Mouse (Mus musculus) neural tube, embryonic 14.5 days (tissue): Measurements from ENCODE around the gene Il2rb. TPM values are rescaled to one million over a fixed set of nuclear protein-coding genes. Genes with fewer than 3 reads are reported as not detected.

Experiments
- ATAC-seq: fragments of 200-750 bp; cut with Nextera tagmentation; 2 replicates; pipeline ENCODE4 v1.8.0; 2017; ENCODE audit warnings: low read depth, mild to moderate bottlenecking, moderate TSS enrichment, moderate library complexity
- H3K27ac ChIP-seq: fragments of 300-500 bp; sonication (generic); 2 replicates; pipeline ENCODE4 v1.5.1; 2014; ENCODE audit warnings: low read depth, mild to moderate bottlenecking, control low read depth, low read length, moderate library complexity, mixed read lengths
- H3K27me3 ChIP-seq: fragments of 300-500 bp; sonication (generic); 2 replicates; pipeline ENCODE4 v1.6.1; 2014; ENCODE audit warnings: low read length; ENCODE audit not compliant: control insufficient read depth, insufficient read depth
- H3K36me3 ChIP-seq: fragments of 300-500 bp; sonication (generic); 2 replicates; pipeline ENCODE4 v1.6.1; 2014; ENCODE audit warnings: low read length, mixed read lengths; ENCODE audit not compliant: control insufficient read depth, insufficient read depth
- H3K4me1 ChIP-seq: fragments of 300-500 bp; sonication (generic); 2 replicates; pipeline ENCODE4 v1.6.1; 2014; ENCODE audit warnings: low read length; ENCODE audit not compliant: control insufficient read depth, insufficient read depth
- H3K4me2 ChIP-seq: fragments of 300-500 bp; sonication (generic); 2 replicates; pipeline ENCODE4 v1.6.1; 2014; ENCODE audit warnings: mild to moderate bottlenecking, low read depth, low read length, control low read depth
- H3K4me3 ChIP-seq: fragments of 300-500 bp; sonication (generic); 2 replicates; pipeline ENCODE4 v1.5.1; 2014; ENCODE audit warnings: low read depth, low read length, control low read depth, mixed read lengths
- H3K9ac ChIP-seq: fragments of 300-500 bp; sonication (generic); replicated peaks from 2 replicates; pipeline ENCODE4 v1.6.1; 2014; ENCODE audit warnings: low read depth, mild to moderate bottlenecking, control low read depth, low read length, mixed read lengths
- H3K9me3 ChIP-seq: fragments of 300-500 bp; sonication (generic); 2 replicates; pipeline ENCODE4 v1.6.1; 2016; ENCODE audit warnings: low read length; ENCODE audit not compliant: control insufficient read depth
- WGBS: fragments of 180-500 bp; shearing (Covaris S2); extraction: QIAGEN DNeasy Blood & Tissue Kit; methylation state at CpG from one replicate; pipeline ENCODE4 v1.1.7; 2014; 5-methylcytosine and 5-hydroxymethylcytosine counted together
- polyA plus RNA-seq: library from polyadenylated mRNA; unstranded; fragments of >200 nt; fragmentation: Nextera tagmentation; extraction: Ambion mirVana; gene quantifications from 2 replicates; pipeline ENCODE4 v1.2.1, GENCODE M21; 2014

The Il2rb gene
- polyA plus RNA-seq, 1 experiment from 2014 or later: 0.11 TPM

DNA sequence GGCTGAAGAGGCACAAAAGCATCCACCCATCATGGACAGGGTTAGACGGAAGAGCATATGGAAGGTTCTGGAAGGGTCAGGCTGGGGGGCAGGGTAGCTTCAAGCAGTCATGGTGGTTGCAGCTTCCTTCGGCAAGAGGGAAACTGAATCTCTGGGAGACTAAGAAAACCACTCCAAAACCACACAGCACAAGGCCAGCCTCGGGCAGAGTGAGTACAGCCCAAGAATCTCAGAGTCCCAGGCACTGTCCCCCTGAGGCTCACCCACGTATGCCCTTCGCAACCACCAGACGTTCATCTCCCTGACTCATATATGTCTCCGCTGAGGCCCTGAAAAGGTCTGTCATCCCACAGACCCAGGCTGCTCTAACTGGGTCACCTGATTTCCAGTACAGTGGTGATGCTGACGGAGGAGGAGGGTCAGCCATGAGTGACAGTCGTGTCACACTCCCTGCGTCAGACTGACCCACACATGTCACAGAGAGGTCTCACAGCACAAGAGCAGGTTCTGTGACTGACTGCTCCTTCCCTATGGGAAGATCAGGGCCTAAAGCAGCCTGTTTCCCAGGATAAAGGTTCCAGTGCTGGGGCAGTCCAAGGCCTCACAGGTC, 1.6 kb downstream of the Il2rb start:
- Histone ChIP-seq H3K4me1 (no peaks in the 10 kb centered on the region), H3K4me2 (no peak overlapping the region), H3K27me3 (no peaks in the 10 kb centered on the region), H3K36me3 (no peaks in the 10 kb centered on the region), H3K9ac (no peak overlapping the region), H3K4me3 (no peak overlapping the region), H3K9me3 (no peaks in the 10 kb centered on the region), H3K27ac (no peak overlapping the region)
- no peak for ATAC-seq
- WGBS: 82% methylated on average over 10 of the region's 10 CpGs

DNA sequence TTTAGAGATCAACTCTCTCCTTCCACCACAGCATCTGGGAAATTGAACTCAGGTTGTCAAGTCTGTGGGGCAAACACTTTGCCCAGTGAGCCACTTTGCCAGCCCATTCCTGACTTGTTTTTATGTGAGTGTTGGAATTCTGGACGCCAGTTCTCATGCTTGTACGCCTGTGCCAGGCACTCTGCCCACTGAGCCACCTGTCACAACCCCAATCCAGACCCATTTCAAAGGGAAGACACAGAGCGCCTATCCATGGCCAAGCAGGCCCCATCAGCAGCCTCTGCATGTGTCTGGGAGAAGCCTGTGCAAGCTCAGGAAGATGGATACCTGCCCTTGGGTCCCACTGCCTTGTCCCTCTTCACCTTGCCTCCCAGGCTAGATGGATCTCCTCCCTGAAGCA, 3.8 kb downstream of the Il2rb start:
- H3K4me3 ChIP-seq: no peak overlapping the region
- H3K36me3 ChIP-seq: no peaks in the 10 kb centered on the region
- no peak for ATAC-seq
- no peaks in the 10 kb centered on the region for H3K27me3 ChIP-seq
- H3K4me2 ChIP-seq: no peak overlapping the region
- no peak overlapping the region for H3K9ac ChIP-seq
- WGBS: 90% methylated on average over 3 of the region's 3 CpGs
- no peaks in the 10 kb centered on the region for H3K9me3 ChIP-seq
- no peaks in the 10 kb centered on the region for H3K4me1 ChIP-seq
- no peak overlapping the region for H3K27ac ChIP-seq

DNA sequence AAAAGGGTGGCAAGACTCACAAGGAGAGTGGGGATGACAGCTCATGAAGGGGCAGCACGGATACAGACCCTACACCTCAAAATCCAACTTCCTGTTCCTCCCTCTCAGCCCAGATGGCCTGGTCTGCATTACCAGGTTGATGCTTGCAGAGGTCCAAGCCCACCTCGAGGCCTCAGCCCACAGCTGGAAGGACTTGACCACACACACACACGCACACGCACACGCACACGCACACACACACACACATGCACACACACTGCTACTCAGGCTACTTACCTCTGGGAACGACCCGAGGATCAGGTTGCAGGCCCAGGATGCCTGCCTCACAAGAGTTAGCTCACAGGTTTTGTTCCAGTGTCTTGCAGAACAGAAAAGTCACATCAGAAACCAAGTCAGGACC, 5.2 kb downstream of the Il2rb start:
- Histone ChIP-seq H3K36me3 (no peaks in the 10 kb centered on the region), H3K4me1 (no peaks in the 10 kb centered on the region), H3K27me3 (no peaks in the 10 kb centered on the region), H3K4me2 (no peak overlapping the region), H3K4me3 (no peak overlapping the region), H3K9ac (no peak overlapping the region), H3K9me3 (no peaks in the 10 kb centered on the region), H3K27ac (no peak overlapping the region)
- ATAC-seq: no peak
- WGBS: 81% methylated on average over 8 of the region's 8 CpGs

DNA sequence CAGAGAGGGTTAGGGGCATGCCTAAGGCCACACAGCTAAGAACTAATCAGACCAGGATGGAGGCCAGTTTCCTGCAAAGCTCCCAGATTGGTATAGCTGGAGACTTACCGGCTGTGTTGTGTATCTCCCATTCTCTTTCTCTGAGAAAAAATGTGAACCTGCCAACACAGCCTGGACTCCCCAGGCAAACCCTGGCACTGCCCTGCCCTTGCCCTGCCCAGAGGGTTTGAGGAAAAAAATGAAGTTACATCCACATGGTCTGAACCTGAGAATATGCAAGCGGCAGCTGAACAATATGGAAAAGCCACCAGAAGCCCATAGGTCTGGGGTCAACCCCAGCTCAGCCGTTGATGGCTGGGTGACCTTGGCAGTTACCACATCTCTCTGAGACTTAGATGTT, 5.8 kb downstream of the Il2rb start:
- H3K9me3 ChIP-seq: no peaks in the 10 kb centered on the region
- no peak overlapping the region for H3K4me3 ChIP-seq
- H3K27me3 ChIP-seq: no peaks in the 10 kb centered on the region
- H3K36me3 ChIP-seq: no peaks in the 10 kb centered on the region
- H3K27ac ChIP-seq: no peak overlapping the region
- no peak overlapping the region for H3K9ac ChIP-seq
- 94% methylated on average over 3 of the region's 3 CpGs for WGBS
- no peaks in the 10 kb centered on the region for H3K4me1 ChIP-seq
- no peak overlapping the region for H3K4me2 ChIP-seq
- no peak for ATAC-seq

DNA sequence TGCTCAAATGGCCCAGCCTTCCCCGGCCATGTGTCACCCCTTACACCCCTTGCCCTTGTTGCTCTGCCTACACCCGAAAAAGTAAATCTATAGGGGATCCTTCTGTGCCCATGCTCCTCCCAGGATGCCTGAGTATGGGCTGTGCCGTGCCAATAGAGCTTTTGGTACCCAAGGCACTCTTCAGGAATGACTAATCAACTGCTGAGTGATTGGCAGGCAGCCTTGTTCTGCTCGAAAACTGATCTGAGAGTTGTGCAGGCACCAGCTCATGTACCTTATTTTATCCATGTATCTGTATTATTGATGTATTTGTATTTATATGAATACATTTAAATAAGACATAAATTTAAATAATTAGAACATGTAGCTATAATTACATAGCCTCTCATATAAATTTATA, 8.0 kb downstream of the Il2rb start:
- H3K4me1 ChIP-seq: no peaks in the 10 kb centered on the region
- H3K27me3 ChIP-seq: no peaks in the 10 kb centered on the region
- WGBS: 72% methylated on average over 4 of the region's 4 CpGs
- no peak overlapping the region for H3K9ac ChIP-seq
- H3K27ac ChIP-seq: no peak overlapping the region
- H3K4me2 ChIP-seq: no peak overlapping the region
- no peaks in the 10 kb centered on the region for H3K9me3 ChIP-seq
- no peak for ATAC-seq
- no peaks in the 10 kb centered on the region for H3K36me3 ChIP-seq
- H3K4me3 ChIP-seq: no peak overlapping the region

DNA sequence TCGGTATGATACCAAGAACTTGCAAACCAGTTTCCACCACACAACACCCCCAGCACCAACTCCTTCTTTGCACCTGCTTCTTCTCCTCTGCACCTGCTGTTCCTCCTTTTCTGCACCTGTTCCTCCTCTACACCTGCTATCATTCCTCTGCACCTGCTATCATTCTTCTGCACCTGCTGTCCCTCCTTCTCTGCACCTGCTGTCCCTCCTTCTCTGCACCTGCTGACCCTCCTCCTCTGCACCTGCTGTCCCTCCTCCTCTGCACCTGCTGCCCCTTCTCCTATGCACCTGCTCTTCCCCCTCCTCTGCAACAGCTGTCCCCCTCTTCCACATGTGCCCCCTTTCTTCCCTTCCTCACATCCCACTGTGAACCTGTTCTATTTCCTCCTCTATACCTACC, 8.5 kb downstream of the Il2rb start:
- Histone ChIP-seq H3K27me3 (no peaks in the 10 kb centered on the region), H3K4me2 (no peak overlapping the region), H3K36me3 (no peaks in the 10 kb centered on the region), H3K4me1 (no peaks in the 10 kb centered on the region), H3K27ac (no peak overlapping the region), H3K4me3 (no peak overlapping the region), H3K9ac (no peak overlapping the region), H3K9me3 (no peaks in the 10 kb centered on the region)
- 100% methylated on average over 1 of the region's 1 CpGs for WGBS
- no peak for ATAC-seq

DNA sequence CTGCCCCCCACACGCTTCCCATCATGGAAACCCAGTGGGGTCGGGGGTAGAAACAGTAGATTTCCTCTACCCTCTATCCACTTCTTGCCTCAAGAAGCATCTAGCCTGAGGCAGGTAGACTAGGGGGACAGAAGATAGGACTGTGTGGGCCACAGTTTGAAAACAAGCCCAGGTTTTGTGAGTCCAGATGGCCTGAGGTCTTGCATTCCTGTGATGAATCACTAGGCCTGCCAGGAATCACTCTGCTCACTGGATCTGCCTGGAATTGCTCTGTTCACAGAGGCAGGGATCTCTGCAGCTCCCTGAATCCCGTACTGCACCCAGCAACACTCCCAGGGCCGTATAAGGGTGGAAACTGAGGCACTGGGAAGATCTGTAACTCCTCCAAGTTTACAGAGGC, 11.8 kb downstream of the Il2rb start:
- Histone ChIP-seq H3K27me3 (no peaks in the 10 kb centered on the region), H3K4me2 (no peak overlapping the region), H3K27ac (no peak overlapping the region), H3K4me3 (no peak overlapping the region), H3K4me1 (no peaks in the 10 kb centered on the region), H3K9me3 (no peaks in the 10 kb centered on the region), H3K36me3 (no peaks in the 10 kb centered on the region), H3K9ac (no peak overlapping the region)
- 86% methylated on average over 4 of the region's 4 CpGs for WGBS
- ATAC-seq: no peak

DNA sequence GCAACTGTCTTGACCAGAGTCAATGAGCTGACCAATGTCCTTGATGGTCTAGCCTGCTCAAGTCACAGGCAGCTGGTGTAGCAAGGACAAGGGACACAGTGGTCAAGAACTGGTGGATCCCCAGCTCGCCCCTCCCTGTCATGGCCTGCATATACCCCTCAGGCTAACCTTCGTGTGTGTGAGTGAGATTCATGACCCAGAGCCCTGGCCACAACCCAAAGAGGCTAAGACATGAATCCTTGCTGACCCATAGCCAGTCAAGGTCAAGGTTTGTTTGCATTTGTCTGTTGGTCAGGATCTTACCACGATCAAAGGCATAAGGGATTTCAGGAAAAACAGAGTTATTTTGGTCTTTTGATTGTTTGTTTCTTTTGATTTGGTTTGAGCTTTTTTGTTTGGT, 12.6 kb downstream of the Il2rb start:
- H3K27ac ChIP-seq: no peak overlapping the region
- WGBS: 86% methylated on average over 3 of the region's 3 CpGs
- no peaks in the 10 kb centered on the region for H3K9me3 ChIP-seq
- no peak overlapping the region for H3K4me3 ChIP-seq
- H3K36me3 ChIP-seq: no peaks in the 10 kb centered on the region
- no peaks in the 10 kb centered on the region for H3K27me3 ChIP-seq
- no peak overlapping the region for H3K9ac ChIP-seq
- H3K4me2 ChIP-seq: no peak overlapping the region
- H3K4me1 ChIP-seq: no peaks in the 10 kb centered on the region
- no peak for ATAC-seq

DNA sequence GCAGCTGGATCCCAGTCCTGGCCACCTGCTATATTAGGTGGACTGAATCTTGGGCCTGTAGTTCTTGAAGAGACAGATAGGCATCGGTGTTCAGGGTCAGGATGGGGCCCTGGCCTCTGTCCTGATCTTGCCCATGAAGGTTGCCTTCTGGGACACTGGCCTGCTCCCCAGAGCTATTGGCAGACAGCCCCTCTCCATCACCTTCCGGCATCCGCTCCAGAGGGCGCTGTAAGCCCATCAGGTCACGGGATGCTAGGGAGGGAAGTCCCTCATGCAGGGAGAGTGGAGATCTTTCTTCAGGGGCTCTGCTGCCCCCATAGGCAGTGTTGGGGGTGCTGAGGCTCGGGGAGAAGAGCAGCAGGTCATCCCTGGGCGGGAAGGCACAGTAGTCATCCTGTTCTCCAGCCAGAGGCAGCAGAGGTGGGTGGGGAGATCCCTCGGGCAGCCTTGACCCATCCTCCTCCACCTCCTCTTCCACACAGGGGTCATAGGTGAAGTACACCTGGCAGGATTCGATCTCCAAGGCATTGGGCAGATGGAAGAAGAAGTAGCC, 13.5 kb downstream of the Il2rb start:
- H3K4me2 ChIP-seq: no peak overlapping the region
- no peaks in the 10 kb centered on the region for H3K36me3 ChIP-seq
- ATAC-seq: no peak
- H3K4me3 ChIP-seq: no peak overlapping the region
- no peaks in the 10 kb centered on the region for H3K27me3 ChIP-seq
- H3K4me1 ChIP-seq: no peaks in the 10 kb centered on the region
- no peaks in the 10 kb centered on the region for H3K9me3 ChIP-seq
- WGBS: 45% methylated on average over 9 of the region's 9 CpGs
- no peak overlapping the region for H3K27ac ChIP-seq
- H3K9ac ChIP-seq: no peak overlapping the region
